Mouse (Mus musculus) urinary bladder, postnatal 25 days (tissue): Measurements from ENCODE around the gene Stil.
A peak's percentile ranks its signal among the peaks of the same experiment; 100 is the strongest.
"Not testable (repeated sequence)": the region's sequence is repeated elsewhere in the genome, so short reads cannot be mapped to it uniquely, and the experiment has no call there.

ENCODE experiments used
- DNase-seq: peaks from one replicate; pipeline ENCODE4 v3.0.0; 2022; ENCODE audit warnings: low spot score

Gene Stil

GRCm38 (mm10) chr4:114999773-115000428 lies at the start of gene Stil:
Gene Stil (plus strand): TSS chr4:115000159.
- peak; percentile 93 for DNase-seq

- DNase-seq: no peak
Observed at GRCm38 (mm10) chr4:114953172-114953571, 46.8 kb upstream of the Stil start.

- DNase-seq: no peak
Observed at GRCm38 (mm10) chr4:114957403-114957802, 42.6 kb upstream of the Stil start.

- DNase-seq: no peak
Observed at GRCm38 (mm10) chr4:114958231-114958630, 41.7 kb upstream of the Stil start.

- DNase-seq: no peak
Observed at GRCm38 (mm10) chr4:114958786-114959185, 41.2 kb upstream of the Stil start.

GRCm38 (mm10) chr4:114959533-114959932 lies 40.4 kb upstream of the Stil start:
- DNase-seq: no peak

- DNase-seq: not testable (repeated sequence)
Observed at GRCm38 (mm10) chr4:114960881-114961280, 39.1 kb upstream of the Stil start.

- no peak for DNase-seq
Observed at GRCm38 (mm10) chr4:114970736-114971135, 29.2 kb upstream of the Stil start.

GRCm38 (mm10) chr4:114973229-114973740 lies 26.7 kb upstream of the Stil start:
- DNase-seq: no peak

- no peak for DNase-seq
Observed at GRCm38 (mm10) chr4:114982619-114983018, 17.3 kb upstream of the Stil start.

- no peak for DNase-seq
Observed at GRCm38 (mm10) chr4:114983020-114983419, 16.9 kb upstream of the Stil start.

- no peak for DNase-seq
Observed at GRCm38 (mm10) chr4:114986211-114986590, 13.8 kb upstream of the Stil start.

GRCm38 (mm10) chr4:114986591-114987432 lies 13.1 kb upstream of the Stil start, which contains the start of gene Cmpk1:
Gene Cmpk1 (minus strand): TSS chr4:114987241.
- DNase-seq: peak; percentile 85

- DNase-seq: no peak
Observed at GRCm38 (mm10) chr4:114994218-114994617, 5.7 kb upstream of the Stil start.

- peak; percentile 24 for DNase-seq
Observed at GRCm38 (mm10) chr4:114997051-114997450, 2.9 kb upstream of the Stil start.

- DNase-seq: no peak
Observed at GRCm38 (mm10) chr4:114999445-114999772, 550 bp upstream of the Stil start.

- no peak for DNase-seq
Observed at GRCm38 (mm10) chr4:115000429-115000795, 453 bp downstream of the Stil start.

- no peak for DNase-seq
Observed at GRCm38 (mm10) chr4:115014276-115014675, 14.3 kb downstream of the Stil start.

- no peak for DNase-seq
Observed at GRCm38 (mm10) chr4:115019997-115020396, 20.0 kb downstream of the Stil start.

GRCm38 (mm10) chr4:115035043-115035442 lies 35.1 kb downstream of the Stil start:
- no peak for DNase-seq

- DNase-seq: peak; percentile 21
Observed at GRCm38 (mm10) chr4:115038242-115038641, 38.3 kb downstream of the Stil start.

- no peak for DNase-seq
Observed at GRCm38 (mm10) chr4:115045621-115046020, 45.7 kb downstream of the Stil start.

- peak; percentile 36 for DNase-seq
Observed at GRCm38 (mm10) chr4:115047750-115048149, 47.8 kb downstream of the Stil start.
